Mouse (Mus musculus) midbrain, embryonic 12.5 days (tissue): ENCODE results near the gene Map1b. TPM values are rescaled to one million over a fixed set of nuclear protein-coding genes. Genes with fewer than 3 reads are reported as not detected.

Source experiments
- polyA plus RNA-seq: library from polyadenylated mRNA; unstranded; fragments of >200 nt; fragmentation: Nextera tagmentation; extraction: Ambion mirVana; gene quantifications from 2 replicates; pipeline ENCODE4 v1.2.1, GENCODE M21; 2016

The Map1b gene
- polyA plus RNA-seq, 1 experiment from 2014 or later = 1,353 TPM

Other genes with a start within 250 kb of the Map1b start
- gene Ptcd2, start 171.8 kb downstream of the Map1b start, polyA plus RNA-seq = 47.8 and 48.4 TPM in 2 replicates
- gene Mrps27, start 171.8 kb downstream of the Map1b start, polyA plus RNA-seq = 46.7 and 49.3 TPM in 2 replicates